Mouse (Mus musculus) small intestine, adult 2 months (tissue): ENCODE results near the gene Ms4a4d. TPM values are rescaled to one million over a fixed set of nuclear protein-coding genes. Genes with fewer than 3 reads are reported as not detected.
"Not testable (repeated sequence)": the region's sequence is repeated elsewhere in the genome, so short reads cannot be mapped to it uniquely, and the experiment has no call there.

Source experiments
- H3K27ac ChIP-seq: fragments of 200-500 bp; 2 replicates; pipeline ENCODE4 v1.5.1; 2012; ENCODE audit warnings: low read depth, low read length, control low read depth, inconsistent platforms; ENCODE audit not compliant: insufficient read depth
- H3K27me3 ChIP-seq: fragments of 200-500 bp; 2 replicates; pipeline ENCODE4 v1.6.1; 2012; ENCODE audit warnings: mild to moderate bottlenecking, moderate library complexity, low read length, inconsistent platforms; ENCODE audit not compliant: control insufficient read depth, insufficient read depth
- H3K36me3 ChIP-seq: fragments of 200-500 bp; 2 replicates; pipeline ENCODE4 v1.6.1; 2012; ENCODE audit warnings: mild to moderate bottlenecking, low read length, control low read depth, inconsistent platforms; ENCODE audit not compliant: control insufficient read depth, insufficient read depth
- H3K4me1 ChIP-seq: fragments of 200-500 bp; 2 replicates; pipeline ENCODE4 v1.6.1; 2012; ENCODE audit warnings: low read length, inconsistent platforms, mixed read lengths; ENCODE audit not compliant: control insufficient read depth, insufficient read depth, insufficient read length
- H3K4me3 ChIP-seq: fragments of 200-500 bp; 2 replicates; pipeline ENCODE4 v1.5.1; 2012; ENCODE audit warnings: low read depth, mild to moderate bottlenecking, control low read depth, inconsistent platforms, low read length, moderate library complexity
- CTCF ChIP-seq: fragments of 200-500 bp; IDR thresholded peaks from 2 replicates; pipeline ENCODE4 v1.5.1; 2012; ENCODE audit warnings: low read depth, mild to moderate bottlenecking, control low read depth, inconsistent platforms, low read length, moderate library complexity, mixed read lengths; ENCODE audit not compliant: insufficient replicate concordance, insufficient read length; ENCODE audit errors: extremely low read depth
- POLR2A ChIP-seq: fragments of 200-500 bp; IDR thresholded peaks from 2 replicates; pipeline ENCODE4 v1.6.1; 2012; ENCODE audit warnings: low read depth, mild to moderate bottlenecking, control low read depth, inconsistent platforms, low read length, moderate library complexity
- WGBS: fragments of 180-500 bp; shearing (Covaris S2); methylation state at CpG from one replicate; pipeline ENCODE4 v1.1.7; 2018; 5-methylcytosine and 5-hydroxymethylcytosine counted together
- polyA plus RNA-seq: library from polyadenylated mRNA; depleted of rRNA; stranded (reverse); fragments of >200 nt; gene quantifications from 2 replicates; pipeline ENCODE4 v1.2.3, GENCODE M21; 2012; rRNA removed

The Ms4a4d gene
- 5.5 and 6.6 TPM in 2 replicates for polyA plus RNA-seq

DNA sequence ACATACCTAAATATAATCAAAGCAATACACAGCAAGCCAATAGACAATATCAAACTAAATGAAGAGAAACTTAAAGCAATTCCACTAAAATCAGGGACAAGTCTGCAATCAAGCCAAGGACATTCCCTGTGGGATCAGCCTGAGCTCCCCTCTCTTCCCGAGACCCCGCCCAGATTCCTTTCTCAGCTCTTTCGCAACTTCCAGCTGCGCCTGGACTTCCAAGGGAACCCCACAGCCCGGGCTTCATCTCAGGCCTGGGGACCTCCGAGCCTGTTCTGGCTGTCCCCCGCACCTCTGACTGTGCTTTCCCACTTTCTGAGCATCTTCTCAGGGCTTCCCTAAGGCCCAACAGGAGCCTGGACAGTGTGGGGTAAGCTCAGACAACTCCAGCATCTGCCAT, at the start of gene Ms4a4d:
TSS of gene Ms4a4d (plus strand) at position 209 of the 400 bp plus-strand sequence.
- Histone ChIP-seq H3K4me3 (peak within 1 kb of the TSS; percentile 47), H3K4me1 (no peaks in the 10 kb centered on the region), H3K36me3 (no peaks in the 10 kb centered on the region), H3K27ac (peak within 1 kb of the TSS; percentile 69), H3K27me3 (no peaks in the 10 kb centered on the region)
- TF ChIP-seq CTCF, result no peak
- no peak for TF ChIP-seq POLR2A
- 22% methylated on average over 7 of the region's 7 CpGs for WGBS

DNA sequence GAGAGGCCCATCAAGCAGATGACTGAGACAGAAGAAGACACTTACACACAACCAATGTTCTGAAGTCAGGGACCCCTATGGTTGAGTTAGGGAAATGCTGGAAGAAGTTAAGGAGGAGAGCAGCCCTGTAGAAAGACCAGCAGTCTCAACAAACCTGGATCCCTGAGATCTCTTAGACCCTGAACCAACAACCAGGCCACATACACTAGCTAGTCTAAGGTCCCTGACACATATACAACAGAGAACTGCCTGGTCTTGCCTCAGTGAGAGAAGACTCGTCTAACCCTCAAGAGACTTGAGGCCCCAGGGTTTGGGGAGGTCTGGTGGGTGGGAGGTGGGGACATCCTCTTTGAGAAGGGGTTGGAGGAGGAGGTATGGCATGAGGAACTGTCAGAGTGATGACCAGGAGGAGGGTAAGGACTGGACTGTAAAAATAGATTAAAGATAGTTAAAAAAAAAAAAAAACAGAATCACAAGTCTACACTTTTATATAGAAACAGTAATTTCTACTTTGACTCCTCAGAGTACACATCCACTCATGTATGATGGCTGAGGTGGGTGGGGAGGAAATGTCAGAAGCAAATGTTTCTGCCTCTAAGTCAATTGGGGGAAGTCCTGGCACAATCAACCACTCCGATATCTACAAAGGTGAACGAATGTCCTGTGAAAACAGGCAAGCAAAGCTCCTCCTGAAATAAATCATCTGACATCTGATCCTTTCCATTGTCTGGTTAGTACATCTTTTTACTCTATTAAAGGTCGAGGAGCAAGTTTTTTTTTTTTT, 45.0 kb upstream of the Ms4a4d start:
- H3K36me3 ChIP-seq, result no peaks in the 10 kb centered on the region
- 62% methylated on average over 4 of the region's 4 CpGs for WGBS
- H3K27me3 ChIP-seq, result no peaks in the 10 kb centered on the region
- no peak overlapping the region for H3K4me3 ChIP-seq
- TF ChIP-seq POLR2A (no peak), CTCF (no peak)
- peak overlapping the region; percentile 16; the same call in 1 of the 2 replicates for H3K27ac ChIP-seq
- H3K4me1 ChIP-seq, result no peaks in the 10 kb centered on the region

DNA sequence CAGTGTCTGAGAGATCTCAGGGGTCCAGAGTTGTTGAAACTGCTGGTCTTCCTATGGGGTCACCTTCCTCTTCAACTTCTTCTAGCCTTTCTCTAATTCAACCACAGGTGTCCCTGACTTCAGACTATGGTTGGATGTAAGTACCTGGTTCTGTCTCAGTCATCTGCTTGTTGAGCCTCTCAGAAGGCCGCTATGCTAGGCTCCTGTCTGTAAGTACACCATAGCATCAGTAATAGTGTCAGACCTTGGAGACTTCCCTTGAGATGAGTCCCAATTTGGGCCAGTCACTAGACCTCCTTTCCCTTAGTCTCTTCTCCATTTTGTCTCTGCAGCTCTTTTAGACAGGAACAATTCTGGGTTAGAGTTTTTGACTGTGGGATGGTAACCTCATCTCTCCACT, 43.9 kb upstream of the Ms4a4d start:
- Histone ChIP-seq H3K4me1 (no peaks in the 10 kb centered on the region), H3K36me3 (no peaks in the 10 kb centered on the region), H3K27me3 (no peaks in the 10 kb centered on the region), H3K27ac (peak overlapping the region; percentile 27; the same call in 1 of the 2 replicates), H3K4me3 (no peak overlapping the region)
- TF ChIP-seq CTCF (no peak), POLR2A (no peak)
- WGBS, result 91% methylated on average over 1 of the region's 1 CpGs

DNA sequence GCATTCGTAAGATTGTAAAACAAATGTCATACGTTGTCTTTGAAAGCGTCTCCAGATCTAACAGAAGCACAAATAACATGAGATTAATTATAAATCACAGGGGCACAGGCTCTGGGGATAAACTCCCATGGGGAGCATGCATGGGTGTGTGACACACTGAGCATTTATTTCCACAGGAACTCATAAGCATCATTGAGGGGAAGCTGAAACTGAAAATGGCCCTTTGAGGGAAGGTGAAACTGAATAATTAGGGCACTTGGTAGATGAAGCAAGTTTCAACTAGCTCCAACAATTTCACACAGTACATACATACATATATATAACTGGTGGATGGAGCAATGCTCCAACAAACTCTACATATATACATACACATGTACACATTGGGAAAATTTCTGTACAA, 42.1 kb upstream of the Ms4a4d start:
- no peak overlapping the region for H3K27ac ChIP-seq
- no peaks in the 10 kb centered on the region for H3K36me3 ChIP-seq
- no peaks in the 10 kb centered on the region for H3K27me3 ChIP-seq
- WGBS, result 74% methylated on average over 3 of the region's 3 CpGs
- TF ChIP-seq CTCF (no peak), POLR2A (no peak)
- no peaks in the 10 kb centered on the region for H3K4me1 ChIP-seq
- no peak overlapping the region for H3K4me3 ChIP-seq

DNA sequence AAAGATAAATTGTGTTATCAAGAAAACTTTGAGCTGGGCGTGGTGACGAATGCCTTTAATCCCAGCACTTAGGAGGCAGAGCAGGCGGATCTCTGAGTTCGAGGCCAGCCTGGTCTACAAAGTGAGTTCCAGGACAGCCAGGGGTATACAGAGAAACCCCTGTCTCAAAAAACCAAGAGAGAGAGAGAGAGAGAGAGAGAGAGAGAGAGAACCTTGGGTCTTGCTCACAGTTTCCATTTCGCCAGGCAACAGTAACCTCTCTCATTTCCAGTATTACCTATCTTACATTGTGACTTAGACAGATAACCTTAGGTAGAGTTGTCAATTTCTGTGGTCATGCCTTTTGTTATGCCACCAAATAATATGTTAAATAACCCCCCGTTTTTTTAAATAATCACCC, 40.2 kb upstream of the Ms4a4d start:
- 62% methylated on average over 6 of the region's 6 CpGs for WGBS
- Histone ChIP-seq H3K4me3 (no peak overlapping the region), H3K27me3 (no peaks in the 10 kb centered on the region), H3K27ac (no peak overlapping the region), H3K4me1 (no peaks in the 10 kb centered on the region), H3K36me3 (no peaks in the 10 kb centered on the region)
- TF ChIP-seq POLR2A, result no peak
- TF ChIP-seq CTCF, result no peak

DNA sequence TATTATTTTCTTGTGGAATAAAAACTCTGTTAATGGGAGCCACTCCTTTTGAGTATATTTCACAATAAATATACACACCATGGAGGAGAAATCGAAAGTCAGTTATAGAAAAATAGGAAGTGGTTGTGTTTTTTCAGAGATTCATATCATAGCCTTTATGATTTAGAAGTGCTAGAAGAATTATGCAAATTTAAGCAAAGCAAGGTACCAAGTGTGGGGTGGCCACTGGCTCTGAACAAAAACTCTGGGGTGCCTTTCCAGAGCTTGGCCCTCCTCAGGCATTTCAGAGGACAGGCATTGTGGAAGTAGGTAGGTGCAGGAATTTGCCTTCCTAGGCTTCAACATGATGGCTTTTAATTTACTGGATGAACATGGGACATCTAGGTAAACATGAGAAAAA, 39.3 kb upstream of the Ms4a4d start:
- WGBS, result 72% methylated on average over 1 of the region's 1 CpGs
- H3K27ac ChIP-seq, H3K4me3 ChIP-seq: not testable (repeated sequence)

DNA sequence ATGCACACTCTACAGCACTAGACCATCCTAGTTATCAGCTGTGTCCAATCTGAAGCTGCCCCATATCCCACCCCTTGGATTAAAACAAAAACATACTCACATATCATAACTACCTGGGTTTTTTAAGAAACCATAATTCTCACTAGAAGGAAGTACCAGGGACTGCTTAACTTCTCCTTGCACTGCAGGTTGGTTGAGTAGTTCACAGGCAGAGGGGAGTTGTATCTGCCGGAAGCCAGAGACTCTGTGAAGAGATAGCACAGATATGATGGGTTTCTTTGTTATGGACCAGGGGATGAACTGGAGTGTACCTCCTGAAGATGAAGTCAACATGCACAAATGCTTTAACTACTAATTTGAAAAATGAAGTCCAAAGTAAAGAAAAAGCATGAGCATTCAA, 35.8 kb upstream of the Ms4a4d start:
- TF ChIP-seq CTCF (no peak), POLR2A (no peak)
- Histone ChIP-seq H3K27me3 (no peaks in the 10 kb centered on the region), H3K4me3 (no peak overlapping the region), H3K36me3 (no peaks in the 10 kb centered on the region), H3K4me1 (no peaks in the 10 kb centered on the region), H3K27ac (no peak overlapping the region)
- WGBS, result 75% methylated on average over 1 of the region's 1 CpGs

More for the DNA sequence above, 39.3 kb upstream of the Ms4a4d start:
- H3K36me3 ChIP-seq, H3K4me1 ChIP-seq, H3K27me3 ChIP-seq: not testable (repeated sequence)
